33 mouse cellular contexts compared by ENCODE assay signal in genomic region chr5:136073526-136073925, GRCm38 (mm10). TPM values are rescaled to one million over a fixed set of nuclear protein-coding genes. Genes with fewer than 3 reads are reported as not detected.
"Had no signal": no experiment of that assay in that cellular context is flagged by ENCODE, and none has a peak within 500 bp of the region (broad histone marks: within the 10 kb centered on the region; RNA-seq: fewer than 3 reads in every experiment).

No protein-coding gene starts in this region.

- DNase-seq: gastrocnemius, adult 2 months; gastrocnemius, postnatal 10 days; gastrocnemius, postnatal 36 days; heart, adult 2 months; heart, postnatal 4 days; kidney, adult 18-20 months; kidney, adult 8-10 months; kidney, postnatal 10 days; kidney, postnatal 25 days; kidney, postnatal 4 days; liver; liver, embryonic 13.5 days; liver, postnatal 0 days had no signal

- H3K4me1 ChIP-seq: heart, embryonic 10.5 days; hindbrain, embryonic 10.5 days; hindbrain, embryonic 12.5 days; limb, embryonic 10.5 days; liver, embryonic 15.5 days had no signal

- H3K27me3 ChIP-seq: hindbrain, embryonic 12.5 days; intestine, embryonic 15.5 days had no signal

- H3K4me3 ChIP-seq: gastrocnemius, adult 2 months; heart, adult 2 months; heart, embryonic 10.5 days; heart, embryonic 12.5 days; hindbrain, embryonic 10.5 days; hindbrain, embryonic 12.5 days; intestine, embryonic 15.5 days; layer of hippocampus, adult 2 months; left cerebral cortex, adult 2 months; limb, embryonic 10.5 days; limb, embryonic 12.5 days; liver, embryonic 13.5 days; liver, embryonic 15.5 days had no signal

- H3K9me3 ChIP-seq: heart, embryonic 10.5 days; heart, embryonic 12.5 days; hindbrain, embryonic 10.5 days; hindbrain, embryonic 12.5 days; intestine, embryonic 15.5 days; limb, embryonic 10.5 days; liver, embryonic 13.5 days; liver, embryonic 15.5 days had no signal

- H3K9ac ChIP-seq: heart, embryonic 12.5 days; hindbrain, embryonic 12.5 days; hindbrain, embryonic 14.5 days; intestine, embryonic 15.5 days; limb, embryonic 12.5 days; liver, embryonic 13.5 days; liver, embryonic 15.5 days; liver, postnatal 0 days had no signal

- H3K36me3 ChIP-seq: heart, embryonic 10.5 days; heart, embryonic 12.5 days; hindbrain, embryonic 10.5 days; hindbrain, embryonic 12.5 days; intestine, embryonic 15.5 days; limb, embryonic 10.5 days; limb, embryonic 12.5 days; liver, embryonic 13.5 days; liver, embryonic 15.5 days had no signal

- H3K27ac ChIP-seq: heart, adult 2 months; heart, embryonic 10.5 days; hindbrain, embryonic 10.5 days; hindbrain, embryonic 12.5 days; hindbrain, embryonic 14.5 days; intestine, embryonic 15.5 days; layer of hippocampus, adult 2 months; left cerebral cortex, adult 2 months; limb, embryonic 10.5 days; limb, embryonic 12.5 days; liver, embryonic 13.5 days; liver, embryonic 15.5 days had no signal

RNA-seq across cellular contexts. Expression of gene Upk3bl, which starts 19.2 kb away (rescaled TPM):
- total RNA-seq: gastrocnemius, adult 2 months; gastrocnemius, postnatal 10 days; gastrocnemius, postnatal 36 days; heart, adult 2 months; heart, postnatal 10 days; heart, postnatal 25 days; heart, postnatal 4 days; layer of hippocampus, adult 2 months; layer of hippocampus, postnatal 10 days; layer of hippocampus, postnatal 25 days; left cerebral cortex, adult 2 months; left cerebral cortex, postnatal 14 days; left cerebral cortex, postnatal 36 days had no signal
- polyA plus RNA-seq: heart, adult 2 months; hindbrain, embryonic 14.5 days; hindbrain, embryonic 16.5 days; inflammation-experienced regulatory T-cells, adult 6 months; intestine, postnatal 0 days; liver, postnatal 0 days had no signal

RNA-seq across cellular contexts. Expression of gene Upk3b, which starts 35.2 kb away (rescaled TPM):
- total RNA-seq: gastrocnemius, adult 2 months; gastrocnemius, postnatal 36 days; layer of hippocampus, adult 2 months; layer of hippocampus, postnatal 10 days; layer of hippocampus, postnatal 25 days; left cerebral cortex, adult 2 months; left cerebral cortex, postnatal 14 days; left cerebral cortex, postnatal 36 days had no signal
- polyA plus RNA-seq: hindbrain, embryonic 14.5 days had no signal
